24 mouse cellular contexts compared by ENCODE assay signal in genomic region chr12:100005285-100005684, GRCm38 (mm10). TPM values are rescaled to one million over a fixed set of nuclear protein-coding genes. Genes with fewer than 3 reads are reported as not detected.
A peak's percentile ranks its signal among the peaks of the same experiment; 100 is the strongest.
DNase-seq lines count a peak whose midpoint lies in the region; ATAC-seq and TF ChIP-seq lines count a peak whose summit lies in the region.
"Had no signal": no experiment of that assay in that cellular context is flagged by ENCODE, and none has a peak within 500 bp of the region (broad histone marks: within the 10 kb centered on the region; RNA-seq: fewer than 3 reads in every experiment).

No protein-coding gene starts in this region.

- no peak overlapping the region for H3K4me2 ChIP-seq in liver, embryonic 11.5 days
- H3K4me2 ChIP-seq: embryonic facial prominence, embryonic 13.5 days; heart, embryonic 15.5 days; hindbrain, embryonic 13.5 days; limb, embryonic 15.5 days; neural tube, embryonic 15.5 days had no signal

- no peak for ATAC-seq in liver, embryonic 11.5 days (replicated peaks; ENCODE audit: low FRiP score)
- peak; percentile 81 for ATAC-seq in megakaryocyte progenitor cell, adult 5-6 weeks (replicated peaks; ENCODE audit: poor library complexity)
- ATAC-seq in erythroid progenitor cell, adult 5-6 weeks (replicated peaks; ENCODE audit: low FRiP score, poor library complexity, severe bottlenecking), result no peak
- ATAC-seq: forebrain, postnatal 0 days; intestine, postnatal 0 days; Patski had no signal

- H3K9me3 ChIP-seq in liver, embryonic 11.5 days (ENCODE audit: control insufficient read depth, low read length), result no peaks in the 10 kb centered on the region
- H3K9me3 ChIP-seq: embryonic facial prominence, embryonic 13.5 days; heart, embryonic 15.5 days; hindbrain, embryonic 13.5 days; limb, embryonic 15.5 days; neural tube, embryonic 15.5 days had no signal

- intact Hi-C loops in heart, postnatal 36 days (cut with DNase I), result no loop called here

- no peaks in the 10 kb centered on the region for H3K36me3 ChIP-seq in liver, adult 2 months (ENCODE audit: control insufficient read depth, insufficient read depth, low read length)
- no peaks in the 10 kb centered on the region for H3K36me3 ChIP-seq in liver, embryonic 11.5 days (ENCODE audit: control insufficient read depth, insufficient read depth, low read length)
- H3K36me3 ChIP-seq: embryonic facial prominence, embryonic 13.5 days; heart, embryonic 15.5 days; hindbrain, embryonic 13.5 days; limb, embryonic 15.5 days; neural tube, embryonic 15.5 days had no signal

- WGBS in liver, adult 2 months, result 84% methylated on average over 5 of the region's 5 CpGs
- 79% methylated on average over 5 of the region's 5 CpGs for WGBS in liver, embryonic 11.5 days

- peak; percentile 95 for DNase-seq in heart, adult 11 months
- DNase-seq in heart, postnatal 36 days, result no peak
- peak; percentile 8 for DNase-seq in liver, adult 2 months (ENCODE audit: extremely low read depth, low read depth, low spot score)
- no peak for DNase-seq in liver, embryonic 11.5 days (ENCODE audit: low spot score)
- DNase-seq in B cell, adult 2 months, result peak; percentile 47 to 55
- no peak for DNase-seq in spleen, postnatal 10 days (ENCODE audit: low spot score in 2 of 2)
- DNase-seq: adrenal gland, postnatal 25 days; cerebellum, adult 8-10 months; forebrain, postnatal 0 days; kidney, postnatal 25 days; lung, adult 2 months; retina, postnatal 1 day; thymus, postnatal 14 days had no signal

- TF ChIP-seq POLR2A in liver, adult 2 months (IDR thresholded peaks at IDR 0.05; ENCODE audit: extremely low read depth, insufficient read depth, low read length), result no peak

- no peaks in the 10 kb centered on the region for H3K27me3 ChIP-seq in liver, adult 2 months (ENCODE audit: control insufficient read depth, insufficient read depth, low read length)
- H3K27me3 ChIP-seq in liver, embryonic 11.5 days (replicated peaks; ENCODE audit: control insufficient read depth, insufficient read depth, low read length), result no peaks in the 10 kb centered on the region
- H3K27me3 ChIP-seq: embryonic facial prominence, embryonic 13.5 days; heart, embryonic 15.5 days; hindbrain, embryonic 13.5 days; limb, embryonic 15.5 days; neural tube, embryonic 15.5 days had no signal

- no peak overlapping the region for H3K4me3 ChIP-seq in liver, adult 2 months (ENCODE audit: insufficient read depth, low read depth, low read length)
- H3K4me3 ChIP-seq in liver, embryonic 11.5 days (ENCODE audit: low read depth, low read length), result no peak overlapping the region
- H3K4me3 ChIP-seq: embryonic facial prominence, embryonic 13.5 days; heart, embryonic 15.5 days; hindbrain, embryonic 13.5 days; limb, embryonic 15.5 days; myocyte; neural tube, embryonic 15.5 days had no signal

- H3K27ac ChIP-seq in liver, adult 2 months (replicated peaks; ENCODE audit: insufficient read depth, low read depth, low read length), result no peak overlapping the region
- no peak overlapping the region for H3K27ac ChIP-seq in liver, embryonic 11.5 days (ENCODE audit: low read depth, low read length)
- H3K27ac ChIP-seq: embryonic facial prominence, embryonic 13.5 days; heart, embryonic 15.5 days; hindbrain, embryonic 13.5 days; limb, embryonic 15.5 days; neural tube, embryonic 15.5 days had no signal

- no peaks in the 10 kb centered on the region for H3K4me1 ChIP-seq in liver, adult 2 months (ENCODE audit: control insufficient read depth, insufficient read depth, low read length)
- H3K4me1 ChIP-seq in liver, embryonic 11.5 days (replicated peaks; ENCODE audit: control insufficient read depth, insufficient read depth, low read length), result no peaks in the 10 kb centered on the region
- H3K4me1 ChIP-seq: embryonic facial prominence, embryonic 13.5 days; heart, embryonic 15.5 days; hindbrain, embryonic 13.5 days; neural tube, embryonic 15.5 days had no signal

- no peaks in the 10 kb centered on the region for H3K79me2 ChIP-seq in liver, adult 2 months (ENCODE audit: control insufficient read depth, insufficient read depth, low read length)

- no peak overlapping the region for H3K9ac ChIP-seq in liver, adult 2 months (ENCODE audit: low read depth, low read length)
- no peak overlapping the region for H3K9ac ChIP-seq in liver, embryonic 11.5 days (ENCODE audit: low read depth, low read length)
- H3K9ac ChIP-seq: embryonic facial prominence, embryonic 13.5 days; forebrain, postnatal 0 days; heart, embryonic 15.5 days; hindbrain, embryonic 13.5 days; limb, embryonic 15.5 days; neural tube, embryonic 15.5 days had no signal

- no peak for TF ChIP-seq CTCF in liver, adult 2 months (IDR thresholded peaks at IDR 0.05; ENCODE audit: low read depth, low read length)

RNA-seq across cellular contexts. Expression of gene Kcnk13, which starts 41.0 kb away (rescaled TPM):
- under 1 TPM; 0.36 to 0.38 TPM for total RNA-seq in heart, postnatal 36 days (2021)
- 0.34 and 0.65 TPM in 2 replicates for total RNA-seq in liver, adult 2 months (2014; rRNA removed)
- 0.22 and 0.23 TPM in 2 replicates for polyA plus RNA-seq in liver, adult 2 months (2012; rRNA removed)
- polyA plus RNA-seq in liver, embryonic 11.5 days (2014; fragmentation: Nextera tagmentation; extraction: Ambion mirVana), result 0.37 and 0.78 TPM in 2 replicates
- 0.37 and 0.49 TPM in 2 replicates for total RNA-seq in megakaryocyte progenitor cell, adult 5-6 weeks (2015)
- 0.46 TPM in 1 of 2 replicates, not detected in the other for total RNA-seq in megakaryocyte progenitor cell, adult 5-6 weeks (2017)
- total RNA-seq in erythroid progenitor cell, adult 5-6 weeks (2015; ENCODE audit: low replicate concordance), result 1.4 and 3.8 TPM in 2 replicates
- 0.51 TPM in 1 of 2 replicates, not detected in the other for total RNA-seq in erythroid progenitor cell, adult 5-6 weeks (2017; ENCODE audit: low replicate concordance)
- total RNA-seq: megakaryocyte-erythroid progenitor cell, adult 5-6 weeks had no signal
- polyA plus RNA-seq: Patski had no signal

Comparison
In these comparisons a context has a peak if more than half of its experiments do, and no peak if none do; other contexts are left out.
1. DNase-seq: peak in heart, adult 11 months (single experiment), liver, adult 2 months (single experiment) and B cell, adult 2 months (2 of 2); none in heart, postnatal 36 days (0 of 2), liver, embryonic 11.5 days (single experiment) and spleen, postnatal 10 days (0 of 2).